Mouse (Mus musculus) liver, embryonic 16.5 days (tissue): ENCODE data around the gene Tmie. TPM values are rescaled to one million over a fixed set of nuclear protein-coding genes. Genes with fewer than 3 reads are reported as not detected.

Source experiments
- ATAC-seq: fragments of 200-750 bp; cut with Nextera tagmentation; 2 replicates; pipeline ENCODE4 v1.8.0; 2017; ENCODE audit warnings: low read depth, mild to moderate bottlenecking, moderate number of reproducible peaks, moderate library complexity
- H3K27ac ChIP-seq: fragments of 300-500 bp; sonication (generic); 2 replicates; pipeline ENCODE4 v1.5.1; 2014; ENCODE audit warnings: mild to moderate bottlenecking, low read length
- H3K27me3 ChIP-seq: fragments of 300-500 bp; sonication (generic); 2 replicates; pipeline ENCODE4 v1.6.1; 2014; ENCODE audit warnings: low read depth, low read length, mixed read lengths; ENCODE audit not compliant: control insufficient read depth, insufficient read depth
- H3K36me3 ChIP-seq: fragments of 300-500 bp; sonication (generic); 2 replicates; pipeline ENCODE4 v1.6.1; 2014; ENCODE audit warnings: mild to moderate bottlenecking; ENCODE audit not compliant: control insufficient read depth, insufficient read depth
- H3K4me1 ChIP-seq: fragments of 300-500 bp; sonication (generic); 2 replicates; pipeline ENCODE4 v1.6.1; 2014; ENCODE audit warnings: low read depth, low read length, mixed read lengths; ENCODE audit not compliant: control insufficient read depth
- H3K4me2 ChIP-seq: fragments of 300-500 bp; sonication (generic); 2 replicates; pipeline ENCODE4 v1.6.1; 2014; ENCODE audit warnings: low read depth, low read length, mixed read lengths
- H3K4me3 ChIP-seq: fragments of 300-500 bp; sonication (generic); 2 replicates; pipeline ENCODE4 v1.5.1; 2014; ENCODE audit warnings: low read depth, mild to moderate bottlenecking, low read length
- H3K9ac ChIP-seq: fragments of 300-500 bp; sonication (generic); 2 replicates; pipeline ENCODE4 v1.6.1; 2014; ENCODE audit warnings: low read depth, low read length
- H3K9me3 ChIP-seq: fragments of 300-500 bp; sonication (generic); replicated peaks from 2 replicates; pipeline ENCODE4 v1.6.1; 2016; ENCODE audit warnings: low read length; ENCODE audit not compliant: control insufficient read depth
- whole genome bisulfite sequencing: fragments of 180-500 bp; shearing (Covaris S2); extraction: QIAGEN DNeasy Blood & Tissue Kit; methylation state at CpG from one replicate; pipeline ENCODE4 v1.1.7; 2014; ENCODE audit not compliant: insufficient replicate concordance; 5-methylcytosine and 5-hydroxymethylcytosine counted together
- polyA plus RNA-seq: library from polyadenylated mRNA; unstranded; fragments of >200 nt; fragmentation: Nextera tagmentation; extraction: Ambion mirVana; gene quantifications from 2 replicates; pipeline ENCODE4 v1.2.1, GENCODE M21; 2015

The Tmie gene
- polyA plus RNA-seq, 1 experiment from 2014 or later, result 2.8 TPM

DNA sequence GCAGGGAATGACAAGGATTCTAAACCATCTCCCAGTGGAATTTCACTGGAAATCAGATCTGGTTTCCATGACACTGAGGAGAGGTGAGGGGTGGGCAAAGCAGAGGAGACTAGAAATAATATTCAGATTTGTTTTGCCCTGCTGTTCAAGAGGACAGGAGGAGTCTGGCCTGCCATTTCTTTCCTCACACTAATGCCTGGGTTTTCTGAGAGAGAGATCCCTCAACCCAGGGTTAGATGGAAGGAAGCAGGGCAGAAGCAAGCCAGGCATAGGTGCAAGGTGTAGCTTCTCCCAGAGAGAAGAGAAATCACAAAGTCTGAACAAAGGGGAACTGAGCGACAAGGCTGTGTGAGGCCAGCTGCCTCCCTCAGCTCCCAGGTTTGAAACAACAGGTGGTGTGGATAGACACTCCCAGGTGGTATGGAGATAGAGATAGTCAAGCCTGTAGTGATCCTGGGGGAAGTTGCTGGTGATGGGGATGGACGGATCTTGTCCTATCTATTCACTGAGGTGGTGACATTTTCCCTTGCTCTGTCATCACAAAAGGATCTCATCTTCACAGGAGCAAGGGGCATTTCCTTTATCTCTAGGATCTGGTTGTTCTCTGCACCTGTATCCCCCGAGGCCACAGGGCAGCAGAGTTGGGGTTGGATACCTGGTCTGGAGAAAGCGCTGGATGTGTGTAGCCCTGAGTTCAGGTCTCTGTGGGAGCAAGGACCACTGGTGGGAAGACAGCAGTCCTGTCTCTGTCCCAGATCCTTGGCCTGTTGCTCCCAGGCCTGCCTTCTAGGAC lies 28.1 kb upstream of the Tmie start:
- Histone ChIP-seq H3K27ac (no peak overlapping the region), H3K4me2 (no peak overlapping the region), H3K36me3 (no peaks in the 10 kb centered on the region), H3K27me3 (no peaks in the 10 kb centered on the region), H3K4me3 (no peak overlapping the region), H3K9me3 (no peaks in the 10 kb centered on the region), H3K4me1 (no peaks in the 10 kb centered on the region), H3K9ac (no peak overlapping the region)
- WGBS, result 58% methylated on average over 4 of the region's 4 CpGs
- ATAC-seq, result no peak

GRCm38 (mm10) chr9:110907201-110907837 lies 27.4 kb upstream of the Tmie start:
- H3K27me3 ChIP-seq, result no peaks in the 10 kb centered on the region
- 76% methylated on average over 11 of the region's 11 CpGs for WGBS

GRCm38 (mm10) chr9:110902271-110902670 lies 22.4 kb upstream of the Tmie start:
- Histone ChIP-seq H3K9ac (no peak overlapping the region), H3K27ac (no peak overlapping the region), H3K4me3 (no peak overlapping the region), H3K4me2 (no peak overlapping the region), H3K4me1 (no peaks in the 10 kb centered on the region), H3K9me3 (no peaks in the 10 kb centered on the region), H3K27me3 (no peaks in the 10 kb centered on the region), H3K36me3 (no peaks in the 10 kb centered on the region)
- WGBS, result 78% methylated on average over 4 of the region's 4 CpGs
- ATAC-seq, result no peak

More at GRCm38 (mm10) chr9:110907201-110907837, 27.4 kb upstream of the Tmie start:
- ATAC-seq, result no peak
- Histone ChIP-seq H3K36me3 (no peaks in the 10 kb centered on the region), H3K4me1 (no peaks in the 10 kb centered on the region), H3K4me3 (no peak overlapping the region), H3K4me2 (no peak overlapping the region), H3K9ac (no peak overlapping the region), H3K27ac (no peak overlapping the region), H3K9me3 (no peaks in the 10 kb centered on the region)

DNA sequence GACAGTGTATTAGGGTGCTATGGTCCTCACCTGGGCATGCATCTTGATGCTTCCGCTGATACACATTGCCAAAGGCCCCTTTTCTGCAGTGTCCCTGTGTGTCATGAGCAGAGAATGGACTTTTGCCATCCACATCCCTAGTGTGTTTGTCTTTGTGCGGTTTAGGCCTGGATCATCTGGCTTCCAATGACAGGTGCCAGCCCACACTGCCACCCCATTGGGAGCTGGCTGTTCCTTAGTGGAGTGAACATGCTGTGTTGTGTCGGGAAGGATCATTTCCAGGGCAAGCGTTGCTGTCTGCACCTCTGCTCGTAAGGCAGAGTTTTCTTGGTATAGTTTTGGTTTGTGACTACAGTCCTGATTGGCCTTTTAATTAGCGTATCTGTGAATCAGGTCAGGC lies 21.3 kb upstream of the Tmie start:
- H3K9me3 ChIP-seq, result no peaks in the 10 kb centered on the region
- no peaks in the 10 kb centered on the region for H3K4me1 ChIP-seq
- H3K9ac ChIP-seq, result no peak overlapping the region
- WGBS, result 70% methylated on average over 6 of the region's 6 CpGs
- no peaks in the 10 kb centered on the region for H3K36me3 ChIP-seq
- H3K4me2 ChIP-seq, result no peak overlapping the region
- no peak overlapping the region for H3K4me3 ChIP-seq
- ATAC-seq, result no peak
- H3K27ac ChIP-seq, result no peak overlapping the region
- no peaks in the 10 kb centered on the region for H3K27me3 ChIP-seq

GRCm38 (mm10) chr9:110899451-110900008 lies 19.6 kb upstream of the Tmie start:
- Histone ChIP-seq H3K27ac (no peak overlapping the region), H3K4me2 (no peak overlapping the region), H3K9ac (no peak overlapping the region), H3K36me3 (no peaks in the 10 kb centered on the region), H3K27me3 (no peaks in the 10 kb centered on the region), H3K4me1 (no peaks in the 10 kb centered on the region), H3K4me3 (no peak overlapping the region), H3K9me3 (no peaks in the 10 kb centered on the region)
- no peak for ATAC-seq
- WGBS, result 55% methylated on average over 10 of the region's 10 CpGs

- Histone ChIP-seq H3K27me3 (no peaks in the 10 kb centered on the region), H3K9me3 (no peaks in the 10 kb centered on the region), H3K4me1 (peaks cover 2% of the 10 kb centered on the region), H3K9ac (no peak overlapping the region), H3K4me2 (no peak overlapping the region), H3K4me3 (no peak overlapping the region), H3K36me3 (no peaks in the 10 kb centered on the region), H3K27ac (no peak overlapping the region)
- 7% methylated on average over 6 of the region's 6 CpGs for WGBS
- ATAC-seq, result no peak
These were observed 16.7 kb upstream of the Tmie start for GRCm38 (mm10) chr9:110896595-110896994.

DNA sequence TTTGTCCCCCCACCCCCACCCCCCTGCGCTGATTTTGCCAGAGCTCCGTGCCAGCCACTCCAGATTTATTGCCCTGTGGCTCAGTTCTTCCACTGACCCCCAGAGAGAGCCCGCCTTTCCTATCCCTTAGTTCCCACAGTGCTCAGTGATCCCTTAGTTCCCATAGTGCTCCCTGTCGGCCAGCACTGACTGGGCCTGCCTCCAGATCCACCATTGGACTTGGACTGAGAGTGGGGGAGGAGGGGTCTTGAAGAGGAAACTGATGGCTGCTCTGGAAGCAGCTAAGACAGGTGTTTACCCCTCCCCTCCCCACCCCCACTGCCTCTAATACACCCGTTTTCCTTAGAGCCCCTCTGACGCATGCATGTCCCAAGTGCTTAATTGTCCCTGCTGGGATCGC lies 16.1 kb upstream of the Tmie start:
- Histone ChIP-seq H3K9me3 (no peaks in the 10 kb centered on the region), H3K27me3 (no peaks in the 10 kb centered on the region), H3K9ac (no peak overlapping the region), H3K36me3 (no peaks in the 10 kb centered on the region), H3K4me3 (no peak overlapping the region), H3K4me2 (no peak overlapping the region), H3K4me1 (peaks cover 3% of the 10 kb centered on the region), H3K27ac (no peak overlapping the region)
- 42% methylated on average over 7 of the region's 7 CpGs for WGBS
- no peak for ATAC-seq

DNA sequence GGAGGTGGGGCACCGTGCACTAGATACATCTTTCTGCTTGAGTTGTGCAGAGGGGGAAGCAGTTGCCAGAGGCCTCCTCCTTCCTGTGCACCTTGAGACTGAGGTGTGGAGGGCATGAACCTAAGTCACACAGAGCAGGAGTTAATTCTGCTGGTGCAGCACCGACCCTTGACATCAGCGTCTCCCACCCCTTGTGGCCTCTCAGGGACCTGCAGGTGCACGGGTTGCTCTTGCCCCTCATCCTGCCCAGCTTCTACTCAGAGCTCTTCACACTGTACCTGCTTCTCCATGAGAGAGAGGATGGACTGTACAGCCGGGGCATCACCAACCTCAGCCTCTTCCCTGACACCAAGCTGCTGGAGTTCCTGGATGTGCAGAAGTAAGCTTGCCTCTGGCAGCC lies 15.6 kb upstream of the Tmie start:
- WGBS, result 46% methylated on average over 5 of the region's 5 CpGs
- ATAC-seq, result no peak
- Histone ChIP-seq H3K9ac (no peak overlapping the region), H3K27me3 (no peaks in the 10 kb centered on the region), H3K36me3 (no peaks in the 10 kb centered on the region), H3K9me3 (no peaks in the 10 kb centered on the region), H3K4me1 (peaks cover 8% of the 10 kb centered on the region), H3K4me3 (no peak overlapping the region), H3K27ac (no peak overlapping the region), H3K4me2 (no peak overlapping the region)

DNA sequence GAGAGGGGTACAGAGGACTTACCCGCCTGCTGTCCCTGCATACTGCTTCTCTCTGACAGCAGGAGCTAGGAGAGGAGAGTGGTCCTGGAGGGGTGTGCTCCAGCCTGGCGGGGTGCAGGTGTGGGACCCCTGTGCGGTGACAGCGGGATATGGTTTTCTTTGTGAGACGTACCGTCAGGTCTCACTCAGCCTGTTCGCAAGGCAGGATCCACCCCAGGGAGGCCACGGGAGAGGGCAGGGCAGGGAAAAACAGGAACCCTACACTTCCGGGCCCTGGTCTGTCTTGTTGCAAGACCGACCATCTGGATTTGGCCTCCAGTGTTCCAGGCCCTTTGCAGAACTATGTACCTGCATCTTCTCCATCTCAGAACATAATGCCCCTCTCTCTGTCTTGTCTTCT lies 13.5 kb upstream of the Tmie start:
- peaks cover 14% of the 10 kb centered on the region for H3K4me1 ChIP-seq
- no peak overlapping the region for H3K9ac ChIP-seq
- H3K27ac ChIP-seq, result no peak overlapping the region
- no peaks in the 10 kb centered on the region for H3K36me3 ChIP-seq
- H3K4me2 ChIP-seq, result no peak overlapping the region
- WGBS, result 37% methylated on average over 10 of the region's 10 CpGs
- H3K27me3 ChIP-seq, result no peaks in the 10 kb centered on the region
- H3K4me3 ChIP-seq, result no peak overlapping the region
- no peak for ATAC-seq
- no peaks in the 10 kb centered on the region for H3K9me3 ChIP-seq
